Mouse (Mus musculus): ENCODE results near the gene Timeless. TPM values are rescaled to one million over a fixed set of nuclear protein-coding genes. Genes with fewer than 3 reads are reported as not detected.
"Not testable (repeated sequence)": the region's sequence is repeated elsewhere in the genome, so short reads cannot be mapped to it uniquely, and the experiment has no call there.

The Timeless gene
- polyA plus RNA-seq, 1 experiment from 2014 or later = 34.8 TPM

GRCm38 (mm10) chr10:128272819-128273439, 41.1 kb downstream of the Timeless start:
- H3K4me2 ChIP-seq; H3K9me3 ChIP-seq (replicated peaks); H3K9ac ChIP-seq; DNase-seq; H3K27me3 ChIP-seq; ATAC-seq (ENCODE audit: low read depth); H3K4me3 ChIP-seq (replicated peaks); H3K27ac ChIP-seq: not testable (repeated sequence)
- peaks cover 36% of the 10 kb centered on the region for H3K4me1 ChIP-seq (replicated peaks)
- H3K36me3 ChIP-seq = peaks cover 11% of the 10 kb centered on the region
- WGBS (ENCODE audit: insufficient replicate concordance) = 73% methylated on average over 4 of the region's 7 CpGs

GRCm38 (mm10) chr10:128275374-128275773, 43.5 kb downstream of the Timeless start:
- ATAC-seq (ENCODE audit: low read depth); H3K9ac ChIP-seq; H3K9me3 ChIP-seq (replicated peaks); DNase-seq; H3K27me3 ChIP-seq; H3K4me2 ChIP-seq; H3K27ac ChIP-seq; H3K4me3 ChIP-seq (replicated peaks): not testable (repeated sequence)
- peaks cover 24% of the 10 kb centered on the region for H3K4me1 ChIP-seq (replicated peaks)
- 85% methylated on average over 1 of the region's 1 CpGs for WGBS (ENCODE audit: insufficient replicate concordance)
- H3K36me3 ChIP-seq = peaks cover 26% of the 10 kb centered on the region

- DNase-seq = no peak
- Histone ChIP-seq H3K4me1 (replicated peaks) (0 out of 2 replicates have a peak, but pooled peaks cover 3% of the 10 kb centered on the region), H3K27ac (no peak overlapping the region), H3K9ac (no peak overlapping the region), H3K9me3 (replicated peaks) (no peaks in the 10 kb centered on the region), H3K36me3 (peaks cover 48% of the 10 kb centered on the region), H3K4me3 (replicated peaks) (no peak overlapping the region), H3K27me3 (no peaks in the 10 kb centered on the region), H3K4me2 (no peak overlapping the region)
- 82% methylated on average over 6 of the region's 6 CpGs for WGBS (ENCODE audit: insufficient replicate concordance)
- no peak for ATAC-seq (ENCODE audit: low read depth)
Measured at GRCm38 (mm10) chr10:128278158-128278557, 46.3 kb downstream of the Timeless start.

GRCm38 (mm10) chr10:128280943-128281342, 49.1 kb downstream of the Timeless start:
- Histone ChIP-seq H3K4me1 (replicated peaks) (no peaks in the 10 kb centered on the region), H3K4me2 (no peak overlapping the region), H3K27me3 (no peaks in the 10 kb centered on the region), H3K27ac (no peak overlapping the region), H3K9ac (no peak overlapping the region), H3K36me3 (peaks cover 72% of the 10 kb centered on the region), H3K4me3 (replicated peaks) (no peak overlapping the region), H3K9me3 (replicated peaks) (no peaks in the 10 kb centered on the region)
- DNase-seq (no peak), ATAC-seq (ENCODE audit: low read depth) (no peak)
- WGBS (ENCODE audit: insufficient replicate concordance) = 74% methylated on average over 6 of the region's 6 CpGs

- no peak overlapping the region for H3K4me2 ChIP-seq
- DNase-seq = no peak
- H3K9ac ChIP-seq = no peak overlapping the region
- no peaks in the 10 kb centered on the region for H3K4me1 ChIP-seq (replicated peaks)
- H3K9me3 ChIP-seq (replicated peaks) = no peaks in the 10 kb centered on the region
- no peak overlapping the region for H3K4me3 ChIP-seq (replicated peaks)
- WGBS (ENCODE audit: insufficient replicate concordance) = 90% methylated on average over 14 of the region's 14 CpGs
- no peak for ATAC-seq (ENCODE audit: low read depth)
- no peaks in the 10 kb centered on the region for H3K27me3 ChIP-seq
- H3K27ac ChIP-seq = no peak overlapping the region
- H3K36me3 ChIP-seq = peaks cover 74% of the 10 kb centered on the region
Measured at GRCm38 (mm10) chr10:128281682-128282081, 49.8 kb downstream of the Timeless start.

- WGBS (ENCODE audit: insufficient replicate concordance) = 86% methylated on average over 20 of the region's 20 CpGs
- H3K4me1 ChIP-seq (replicated peaks) = no peaks in the 10 kb centered on the region
- peaks cover 72% of the 10 kb centered on the region for H3K36me3 ChIP-seq
- no peak for DNase-seq
- no peak for ATAC-seq (ENCODE audit: low read depth)
- no peaks in the 10 kb centered on the region for H3K27me3 ChIP-seq
- no peak overlapping the region for H3K9ac ChIP-seq
- H3K4me3 ChIP-seq (replicated peaks) = no peak overlapping the region
- no peaks in the 10 kb centered on the region for H3K9me3 ChIP-seq (replicated peaks)
- no peak overlapping the region for H3K27ac ChIP-seq
- no peak overlapping the region for H3K4me2 ChIP-seq
Measured at GRCm38 (mm10) chr10:128282886-128283450, 51.1 kb downstream of the Timeless start.

- DNase-seq = peak; percentile 48
- no peaks in the 10 kb centered on the region for H3K27me3 ChIP-seq
- no peaks in the 10 kb centered on the region for H3K4me1 ChIP-seq (replicated peaks)
- H3K27ac ChIP-seq = no peak overlapping the region
- H3K4me2 ChIP-seq = no peak overlapping the region
- H3K36me3 ChIP-seq = peaks cover 73% of the 10 kb centered on the region
- 62% methylated on average over 31 of the region's 31 CpGs for WGBS (ENCODE audit: insufficient replicate concordance)
- no peaks in the 10 kb centered on the region for H3K9me3 ChIP-seq (replicated peaks)
- no peak for ATAC-seq (ENCODE audit: low read depth)
- H3K4me3 ChIP-seq (replicated peaks) = no peak overlapping the region
- no peak overlapping the region for H3K9ac ChIP-seq
Measured at GRCm38 (mm10) chr10:128283604-128284579, 52.0 kb downstream of the Timeless start.

- not testable (repeated sequence) for ATAC-seq (ENCODE audit: low read depth); DNase-seq; H3K4me3 ChIP-seq (replicated peaks); H3K4me2 ChIP-seq; H3K27me3 ChIP-seq; H3K4me1 ChIP-seq (replicated peaks); H3K9me3 ChIP-seq (replicated peaks); H3K27ac ChIP-seq; H3K9ac ChIP-seq
- 64% methylated on average over 1 of the region's 1 CpGs for WGBS (ENCODE audit: insufficient replicate concordance)
- peaks cover 50% of the 10 kb centered on the region for H3K36me3 ChIP-seq
Measured at GRCm38 (mm10) chr10:128290594-128290993, 58.7 kb downstream of the Timeless start.

- Histone ChIP-seq H3K36me3 (peaks cover 10% of the 10 kb centered on the region), H3K9me3 (replicated peaks) (no peaks in the 10 kb centered on the region), H3K4me3 (replicated peaks) (no peak overlapping the region), H3K9ac (no peak overlapping the region), H3K4me2 (no peak overlapping the region), H3K27me3 (no peaks in the 10 kb centered on the region; the same call in 1 of the 2 replicates), H3K4me1 (replicated peaks) (peaks cover 14% of the 10 kb centered on the region), H3K27ac (no peak overlapping the region)
- 70% methylated on average over 13 of the region's 13 CpGs for WGBS (ENCODE audit: insufficient replicate concordance)
- DNase-seq (no peak), ATAC-seq (ENCODE audit: low read depth) (no peak)
Measured at GRCm38 (mm10) chr10:128296370-128297090, 64.7 kb downstream of the Timeless start.

GRCm38 (mm10) chr10:128297221-128297620, 65.4 kb downstream of the Timeless start:
- H3K9ac ChIP-seq = no peak overlapping the region
- H3K4me3 ChIP-seq (replicated peaks) = no peak overlapping the region
- peaks cover 4% of the 10 kb centered on the region; the same call in 1 of the 2 replicates for H3K36me3 ChIP-seq
- ATAC-seq (ENCODE audit: low read depth) (no peak), DNase-seq (no peak)
- no peaks in the 10 kb centered on the region; the same call in 1 of the 2 replicates for H3K27me3 ChIP-seq
- H3K4me1 ChIP-seq (replicated peaks) = peaks cover 18% of the 10 kb centered on the region
- 72% methylated on average over 4 of the region's 4 CpGs for WGBS (ENCODE audit: insufficient replicate concordance)
- no peak overlapping the region for H3K27ac ChIP-seq
- no peaks in the 10 kb centered on the region for H3K9me3 ChIP-seq (replicated peaks)
- H3K4me2 ChIP-seq = no peak overlapping the region

GRCm38 (mm10) chr10:128297622-128298021, 65.8 kb downstream of the Timeless start:
- Histone ChIP-seq H3K4me1 (replicated peaks) (peaks cover 22% of the 10 kb centered on the region), H3K4me2 (no peak overlapping the region), H3K27ac (no peak overlapping the region), H3K9me3 (replicated peaks) (no peaks in the 10 kb centered on the region), H3K27me3 (no peaks in the 10 kb centered on the region; the same call in 1 of the 2 replicates), H3K9ac (no peak overlapping the region), H3K4me3 (replicated peaks) (no peak overlapping the region), H3K36me3 (no peaks in the 10 kb centered on the region; the same call in 1 of the 2 replicates)
- no peak for DNase-seq
- WGBS (ENCODE audit: insufficient replicate concordance) = 75% methylated on average over 11 of the region's 11 CpGs
- ATAC-seq (ENCODE audit: low read depth) = no peak; the same call in 1 of the 2 replicates
